Mouse (Mus musculus) lung, postnatal 0 days (tissue): ENCODE results near the gene Habp4.

Experiments
- CTCF ChIP-seq: IDR thresholded peaks from 2 replicates; pipeline ENCODE4 v1.5.1; 2016; ENCODE audit warnings: antibody characterized with exemption, mild to moderate bottlenecking
- EP300 ChIP-seq: IDR thresholded peaks from 2 replicates; pipeline ENCODE4 v1.6.1; 2016; ENCODE audit warnings: antibody characterized with exemption, mild to moderate bottlenecking, control low read depth

DNA sequence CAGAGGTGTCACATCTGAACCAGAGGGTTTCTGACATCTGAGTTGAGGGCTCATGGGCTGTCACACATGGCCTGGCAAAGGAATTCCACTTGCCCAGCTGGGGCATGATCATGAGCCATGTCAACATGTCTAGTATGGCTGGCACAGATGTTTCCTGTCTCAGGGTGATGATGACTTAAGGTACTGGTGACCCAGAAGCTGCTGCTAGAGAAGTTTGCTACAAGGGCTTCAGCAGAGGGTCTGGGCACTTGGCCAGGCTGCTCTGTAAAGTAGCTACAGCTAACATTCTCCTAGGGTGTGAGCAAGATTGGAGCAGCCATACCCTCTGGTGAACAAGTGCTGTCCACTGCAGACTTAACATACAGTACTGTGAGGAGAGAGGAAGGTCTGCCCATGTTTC, 25.4 kb downstream of the Habp4 start:
- TF ChIP-seq CTCF (no peak), EP300 (no peak)
